Mouse (Mus musculus) 3T3-L1 (cell line): Measurements from ENCODE around the gene Metap1d.

ENCODE experiments used
- DNase-seq: peaks from one replicate; pipeline ENCODE4 v3.0.0-alpha.2; 2015; ENCODE audit warnings: low read depth, low spot score

The Metap1d gene

GRCm38 (mm10) chr2:71526595-71527322, 73.7 kb downstream of the Metap1d start:
- DNase-seq = no peak

DNA sequence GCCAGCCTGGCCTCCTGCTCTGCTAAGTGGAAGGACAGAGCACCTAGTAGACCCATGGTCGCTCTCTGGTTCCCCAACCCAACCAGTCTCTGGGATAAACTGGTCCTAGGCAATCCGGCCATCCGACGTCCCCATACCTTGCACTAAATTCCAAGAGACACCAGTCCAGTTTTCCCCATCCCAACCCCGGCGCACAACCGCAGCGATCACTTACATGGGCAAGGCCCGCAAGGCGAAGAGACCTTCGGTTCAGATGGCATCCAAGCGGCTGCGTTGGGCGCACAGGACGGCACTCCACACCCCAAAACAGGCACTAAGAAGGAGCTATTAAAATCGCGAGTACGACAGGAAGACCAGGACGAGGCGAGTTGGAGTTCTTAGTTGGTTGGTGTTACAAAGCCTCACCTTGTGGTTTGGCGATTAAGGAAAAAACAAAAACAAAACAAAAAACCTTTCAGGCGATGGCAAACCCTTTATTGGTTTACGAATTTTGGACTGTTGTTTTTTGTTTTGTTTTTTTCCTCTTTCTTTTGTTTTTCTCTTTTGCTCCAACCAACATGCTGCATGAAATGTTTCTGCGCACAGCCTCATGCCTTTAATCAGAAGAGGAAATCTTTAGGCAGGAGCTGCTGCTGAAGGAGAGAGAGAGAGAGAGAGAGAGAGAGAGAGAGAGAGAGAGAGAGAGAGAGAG, 74.4 kb downstream of the Metap1d start:
- DNase-seq = no peak

DNA sequence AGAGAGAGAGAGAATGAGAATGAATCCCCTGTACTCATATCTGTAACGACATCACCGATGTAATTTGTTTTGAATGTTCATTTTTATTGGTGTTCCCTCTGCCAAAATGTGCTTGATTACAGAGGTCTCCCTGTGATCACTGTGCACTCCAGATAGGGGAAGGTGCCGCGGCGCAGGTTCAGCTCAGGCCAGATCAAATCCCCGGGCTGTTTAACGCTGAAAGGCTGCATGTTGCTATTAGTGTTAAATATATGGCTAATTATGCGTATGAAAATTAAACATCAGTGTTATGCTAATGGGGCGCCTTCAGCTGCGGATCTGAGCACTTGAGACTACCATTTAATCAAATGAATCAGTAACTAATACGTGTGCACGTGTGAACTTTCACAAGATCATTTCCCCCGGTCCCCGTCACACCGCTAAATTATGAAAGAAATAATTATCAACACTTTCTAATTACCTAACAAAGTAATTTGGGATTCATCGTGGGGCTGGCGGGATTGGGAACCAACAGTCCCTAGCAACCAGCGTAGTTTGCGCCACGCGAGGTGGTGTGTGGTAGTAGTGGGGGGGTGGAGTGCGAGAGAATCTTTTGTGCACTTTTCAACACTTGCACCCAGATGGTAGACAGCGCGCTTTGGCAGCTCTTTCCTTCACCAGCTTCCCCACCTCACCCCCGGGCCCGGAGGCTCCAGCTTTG, 75.1 kb downstream of the Metap1d start, which contains the start of gene Dlx1:
Gene Dlx1, plus strand, starts transcription at position 100 of the 700 bp plus-strand sequence.
- DNase-seq = no peak

GRCm38 (mm10) chr2:71528714-71529510, 75.8 kb downstream of the Metap1d start:
- no peak for DNase-seq

DNA sequence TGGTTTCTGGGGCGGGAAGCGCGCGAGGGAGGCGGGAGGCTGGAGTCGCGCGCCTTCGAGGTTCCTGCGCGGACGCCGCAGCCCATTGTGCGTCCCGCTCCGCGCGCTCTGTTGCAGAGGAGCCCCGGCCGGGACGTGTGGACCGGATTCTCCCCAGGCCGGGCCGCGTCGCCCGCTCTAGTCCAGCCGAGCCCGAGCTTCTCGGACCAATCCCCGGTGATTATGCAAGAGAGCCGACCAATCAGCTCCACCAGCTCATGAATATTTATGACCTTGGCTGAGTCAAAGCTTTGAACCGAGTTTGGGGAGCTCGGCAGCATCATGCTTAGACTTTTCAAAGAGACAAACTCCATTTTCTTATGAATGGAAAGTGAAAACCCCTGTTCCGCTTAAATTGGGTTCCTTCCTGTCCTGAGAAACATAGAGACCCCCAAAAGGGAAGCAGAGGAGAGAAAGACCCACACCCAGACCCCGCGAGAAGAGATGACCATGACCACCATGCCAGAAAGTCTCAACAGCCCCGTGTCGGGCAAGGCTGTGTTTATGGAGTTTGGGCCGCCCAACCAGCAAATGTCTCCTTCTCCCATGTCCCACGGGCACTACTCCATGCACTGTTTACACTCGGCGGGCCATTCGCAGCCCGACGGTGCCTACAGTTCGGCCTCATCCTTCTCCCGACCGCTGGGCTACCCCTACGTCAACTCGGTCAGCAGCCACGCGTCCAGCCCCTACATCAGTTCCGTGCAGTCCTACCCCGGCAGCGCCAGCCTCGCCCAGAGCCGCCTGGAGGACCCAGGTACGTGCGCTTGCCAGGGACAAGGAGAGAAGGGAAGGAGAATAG, 76.7 kb downstream of the Metap1d start:
- DNase-seq = peak; percentile 97

- no peak for DNase-seq
These were observed 77.5 kb downstream of the Metap1d start for GRCm38 (mm10) chr2:71530391-71531123.

DNA sequence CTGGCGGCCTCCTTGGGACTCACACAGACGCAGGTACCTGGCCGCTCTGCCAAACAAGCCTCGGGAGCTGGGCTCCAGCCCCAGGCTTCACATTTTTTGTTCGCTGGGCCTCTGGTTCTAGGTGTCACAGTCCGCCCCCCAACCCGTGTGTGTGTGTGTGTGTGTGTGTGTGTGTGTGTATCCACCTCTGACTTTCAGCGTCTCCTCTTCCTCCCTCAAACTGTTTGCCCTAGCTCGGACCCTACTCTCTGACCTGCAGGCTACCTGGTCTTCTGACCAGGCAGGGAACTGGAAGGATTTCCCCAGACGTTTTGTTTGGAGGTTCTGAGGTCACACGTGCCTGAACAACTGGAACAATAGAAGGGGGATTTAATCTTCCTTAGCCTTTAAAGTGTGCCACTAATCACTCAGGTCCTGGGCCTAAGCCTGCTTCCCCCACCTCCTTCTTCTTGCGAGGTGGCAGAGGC, 78.1 kb downstream of the Metap1d start:
- no peak for DNase-seq

- no peak for DNase-seq
These were observed 79.2 kb downstream of the Metap1d start for GRCm38 (mm10) chr2:71531990-71532970.

DNA sequence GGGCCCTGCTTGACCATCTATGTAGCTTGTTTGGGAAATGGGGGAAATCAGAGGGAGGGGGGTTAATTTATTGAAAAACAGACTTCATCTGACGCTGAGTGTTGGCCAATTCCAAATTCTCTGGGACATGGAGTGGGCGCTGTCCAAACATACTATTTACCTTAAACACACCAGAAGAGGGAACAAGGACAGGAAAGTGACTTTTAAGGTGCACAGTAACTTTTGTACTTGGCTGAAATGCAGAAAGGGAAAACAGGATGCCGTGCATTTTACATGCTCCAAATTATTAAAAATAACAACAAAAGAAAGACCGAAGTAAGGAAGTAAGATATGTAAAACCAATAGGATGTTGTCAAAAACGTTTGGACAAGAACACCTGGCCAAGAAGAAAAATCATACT, 80.0 kb downstream of the Metap1d start:
- DNase-seq = no peak

- DNase-seq = no peak
These were observed 81.4 kb downstream of the Metap1d start for GRCm38 (mm10) chr2:71534242-71535052.

GRCm38 (mm10) chr2:71540611-71541417, 87.7 kb downstream of the Metap1d start:
- peak; percentile 60 for DNase-seq

DNA sequence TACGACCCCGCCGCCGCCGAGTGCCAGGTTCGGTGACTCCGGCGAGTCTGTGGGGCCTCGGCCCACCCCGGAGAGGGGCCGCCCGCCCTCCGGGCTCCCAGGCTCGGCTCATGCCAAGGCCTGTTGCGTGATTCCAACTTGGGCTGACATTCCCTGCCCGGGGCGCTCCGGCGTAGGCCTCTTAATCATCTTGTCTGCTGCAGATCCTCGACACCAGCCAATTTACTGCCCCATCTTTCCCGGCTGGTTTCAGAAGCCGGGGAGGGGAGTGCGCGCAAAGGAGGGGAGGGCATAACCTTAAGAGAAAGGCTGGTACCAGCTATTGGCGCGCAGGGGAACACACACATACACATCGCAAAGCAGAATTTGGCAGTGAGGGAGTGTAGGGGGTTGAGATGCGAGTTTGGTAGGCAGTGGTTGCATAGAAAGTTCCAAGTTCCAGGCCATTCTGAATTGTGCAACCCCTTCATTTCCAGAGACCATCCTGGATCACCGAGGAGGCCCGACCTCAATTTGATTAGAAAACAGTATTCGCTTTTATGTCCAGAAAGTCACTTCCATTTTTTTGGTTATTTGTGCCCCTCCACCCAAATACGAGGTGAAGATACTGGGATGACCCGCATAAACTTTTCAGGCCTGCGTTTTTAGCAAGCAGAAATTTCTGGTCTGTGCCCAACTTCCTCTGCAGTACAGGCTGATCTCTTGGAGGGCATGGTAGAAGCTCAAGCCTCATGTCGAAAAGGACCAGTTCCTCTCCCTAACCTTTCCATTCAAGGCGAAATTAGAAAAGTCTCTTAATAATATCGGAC, 88.5 kb downstream of the Metap1d start:
- DNase-seq = peak; percentile 64

DNA sequence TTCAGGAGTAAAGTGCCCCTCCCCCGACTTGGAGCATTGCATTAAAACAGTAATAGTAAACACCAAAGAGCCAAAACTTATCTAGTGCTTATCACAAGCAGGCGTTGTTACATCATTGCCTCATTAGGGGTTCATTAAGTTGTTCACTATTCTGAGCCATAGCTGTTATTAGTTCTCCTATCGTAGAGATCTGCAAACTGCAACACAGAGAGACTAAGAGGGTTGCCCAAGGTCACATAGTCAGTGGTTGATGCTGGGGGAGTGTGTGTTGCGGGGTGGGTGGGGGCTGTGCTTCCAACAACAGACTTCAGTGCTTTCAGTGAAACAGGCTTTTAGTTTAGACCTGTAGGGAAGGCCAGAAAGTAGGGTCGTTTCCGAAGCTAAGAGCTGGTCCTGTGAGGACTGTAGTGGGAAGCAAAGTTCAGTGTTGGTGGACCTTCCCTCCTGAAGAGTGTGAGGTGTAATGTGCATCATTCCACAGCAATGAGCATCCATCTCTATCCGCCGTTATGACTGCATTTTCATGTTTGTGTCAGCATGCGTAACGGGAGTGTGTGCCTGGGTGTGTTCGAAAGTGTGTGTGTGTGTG, 89.2 kb downstream of the Metap1d start:
- DNase-seq = peak; percentile 46

GRCm38 (mm10) chr2:71542816-71543301, 89.8 kb downstream of the Metap1d start:
- DNase-seq = peak; percentile 96

GRCm38 (mm10) chr2:71543531-71543930, 90.5 kb downstream of the Metap1d start:
- peak; percentile 50 for DNase-seq

- peak; percentile 31 for DNase-seq
These were observed 90.9 kb downstream of the Metap1d start for GRCm38 (mm10) chr2:71543948-71544347.
